Mouse (Mus musculus) gastrocnemius, adult 8-10 months (tissue): Measurements from ENCODE around the gene Btrc. TPM values are rescaled to one million over a fixed set of nuclear protein-coding genes. Genes with fewer than 3 reads are reported as not detected.
"Not testable (repeated sequence)": the region's sequence is repeated elsewhere in the genome, so short reads cannot be mapped to it uniquely, and the experiment has no call there.

Source experiments
- DNase-seq, 2 experiments: peaks; one replicate each; pipeline ENCODE4 v3.0.0; 2022; ENCODE audit warnings: low spot score in 2 of 2
- total RNA-seq, 4 experiments: library from RNA; stranded (reverse); gene quantifications; 2 replicates each; pipeline ENCODE4 v1.2.4; 2022

Btrc gene
- total RNA-seq, 4 experiments from 2014 or later = 23.5 to 26.9 (median 25.3) TPM

DNA sequence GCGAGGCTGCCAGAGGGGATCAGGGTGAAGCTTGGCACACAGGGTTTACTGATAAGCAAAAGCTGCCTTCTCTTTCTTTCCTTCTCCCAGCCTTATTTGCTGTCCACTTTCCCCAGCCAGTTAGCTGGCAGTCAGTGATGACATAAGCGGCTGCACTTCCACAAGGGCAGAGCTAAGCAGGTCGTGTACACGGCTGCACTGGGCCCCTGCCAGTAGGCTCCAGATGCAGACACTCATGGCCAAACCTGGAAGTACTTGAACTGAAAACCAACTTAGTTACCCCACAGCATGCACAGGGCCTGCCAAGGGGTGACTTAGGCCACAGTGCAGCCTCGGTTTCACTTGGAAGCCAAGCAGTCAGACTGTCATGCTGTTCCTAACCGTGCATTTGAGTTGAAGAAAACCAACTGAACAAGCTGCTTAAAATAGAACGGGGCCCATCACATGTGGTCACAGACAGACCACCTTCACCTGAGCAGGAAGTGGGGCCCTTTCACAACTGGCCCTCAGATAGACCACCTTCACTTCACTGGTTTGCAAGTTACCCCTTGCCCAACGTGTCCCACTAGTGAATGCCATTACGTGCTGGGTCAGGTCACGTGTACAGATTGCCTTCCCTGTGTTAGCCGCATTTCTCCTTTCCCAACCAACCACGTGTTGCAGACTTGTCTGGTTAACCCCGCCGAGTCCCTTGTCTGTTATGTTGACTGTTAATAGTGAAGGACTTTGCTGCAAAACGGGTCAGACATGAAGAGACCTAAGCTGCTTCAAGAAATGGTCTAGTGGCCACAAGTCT lies 166.9 kb downstream of the Btrc start:
- DNase-seq = no peak

DNA sequence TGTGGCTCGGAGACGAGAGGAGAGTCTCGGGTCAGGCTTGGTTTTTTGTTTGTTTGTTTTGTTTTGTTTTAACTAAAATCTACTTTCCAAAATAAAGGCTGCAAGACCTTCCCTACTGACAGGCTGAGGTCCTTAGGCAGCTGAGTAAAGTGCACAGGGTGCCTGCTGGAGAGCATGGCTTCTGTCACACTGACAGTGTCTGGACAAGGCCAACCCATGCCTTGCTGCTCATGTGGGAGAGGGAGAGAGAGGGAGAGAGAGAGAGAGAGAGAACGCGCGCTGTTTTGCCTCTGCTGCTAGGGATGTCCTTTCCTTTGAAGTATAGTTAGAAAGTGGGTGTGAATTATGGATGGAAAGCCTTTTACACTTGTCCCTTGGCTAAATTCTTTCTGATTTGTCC lies 168.0 kb downstream of the Btrc start:
- DNase-seq = no peak

DNA sequence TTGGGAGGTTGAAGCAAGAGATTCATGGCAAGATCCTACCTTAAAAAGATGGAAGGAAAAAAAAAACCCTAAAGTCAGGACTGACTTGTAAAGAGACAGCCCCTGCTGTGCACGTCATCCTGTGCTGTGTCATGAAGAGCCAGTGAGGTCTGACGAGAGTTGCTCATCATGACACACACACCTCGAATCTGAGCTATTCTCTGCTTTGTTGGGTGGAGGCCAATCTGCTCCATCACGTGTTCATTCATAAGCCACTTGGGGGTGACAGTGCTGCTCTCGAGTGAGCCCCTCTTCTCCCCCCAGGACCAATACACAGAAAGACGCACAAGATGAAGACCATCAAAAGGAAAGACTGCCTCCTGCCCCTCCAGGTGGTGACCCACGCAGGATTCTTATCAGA lies 170.1 kb downstream of the Btrc start:
- DNase-seq = no peak

DNA sequence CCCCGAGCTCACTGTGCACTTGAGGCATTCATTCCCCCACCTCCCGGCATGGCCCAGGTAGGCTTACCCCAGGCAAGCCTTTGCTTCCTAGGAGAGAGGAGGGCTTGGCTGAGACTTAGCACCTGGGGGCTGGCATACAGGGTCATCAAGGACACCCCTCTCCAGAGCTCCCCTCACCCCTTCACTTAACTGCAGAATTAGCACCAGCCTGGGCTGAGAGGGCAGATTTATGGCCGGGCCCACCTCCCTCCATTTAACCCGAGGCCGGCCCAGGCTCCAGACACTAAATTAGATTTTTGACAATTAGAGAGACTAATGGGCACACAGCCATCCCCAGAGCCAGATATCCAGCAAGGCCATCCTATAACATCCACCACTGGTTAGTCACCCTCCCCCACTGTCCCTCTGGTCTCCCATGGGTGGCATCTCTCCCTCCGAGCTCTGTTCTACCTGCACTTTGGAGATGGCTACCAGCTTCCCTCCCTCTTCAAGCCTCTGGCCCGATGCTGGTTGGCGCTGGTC lies 171.7 kb downstream of the Btrc start:
- DNase-seq = no peak

DNA sequence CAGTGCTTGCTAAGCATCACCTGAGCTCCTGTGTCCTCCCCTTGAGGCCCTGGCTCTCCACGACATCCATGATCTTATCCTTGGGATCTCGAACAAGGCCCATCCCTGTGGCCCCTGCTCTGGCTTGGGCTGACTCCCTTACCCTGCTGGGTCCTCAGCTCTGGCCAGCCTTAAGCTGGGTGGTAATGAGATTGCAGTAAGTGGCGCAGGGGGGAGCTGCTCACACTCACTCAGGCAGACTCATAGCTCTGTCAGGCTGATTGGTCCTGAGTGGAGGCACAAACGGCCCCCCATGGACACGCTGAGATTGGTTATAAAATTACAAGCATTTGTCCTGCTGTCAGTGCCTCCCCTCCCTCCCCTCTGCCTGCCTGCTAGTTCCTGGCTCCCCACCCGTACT lies 172.4 kb downstream of the Btrc start:
- DNase-seq = no peak

DNA sequence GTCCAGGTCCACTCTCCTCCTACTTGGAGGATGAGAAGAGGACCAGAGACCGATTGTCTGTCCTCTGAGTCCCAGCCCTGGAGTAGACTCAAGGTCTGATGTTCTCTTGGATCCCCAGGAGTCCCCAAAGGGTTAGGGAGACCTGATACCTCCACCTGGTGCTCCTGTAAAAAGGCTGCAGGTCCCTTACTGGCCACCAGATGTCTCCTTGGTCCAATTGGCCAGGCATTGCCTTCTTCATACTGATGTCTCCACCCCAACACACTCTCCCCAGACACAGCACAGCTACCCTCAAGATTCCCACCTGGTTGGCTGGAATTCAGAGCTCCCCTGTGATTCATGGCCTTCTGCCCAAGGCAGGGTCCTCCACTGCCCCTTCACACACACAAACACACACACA lies 174.0 kb downstream of the Btrc start:
- DNase-seq = no peak

DNA sequence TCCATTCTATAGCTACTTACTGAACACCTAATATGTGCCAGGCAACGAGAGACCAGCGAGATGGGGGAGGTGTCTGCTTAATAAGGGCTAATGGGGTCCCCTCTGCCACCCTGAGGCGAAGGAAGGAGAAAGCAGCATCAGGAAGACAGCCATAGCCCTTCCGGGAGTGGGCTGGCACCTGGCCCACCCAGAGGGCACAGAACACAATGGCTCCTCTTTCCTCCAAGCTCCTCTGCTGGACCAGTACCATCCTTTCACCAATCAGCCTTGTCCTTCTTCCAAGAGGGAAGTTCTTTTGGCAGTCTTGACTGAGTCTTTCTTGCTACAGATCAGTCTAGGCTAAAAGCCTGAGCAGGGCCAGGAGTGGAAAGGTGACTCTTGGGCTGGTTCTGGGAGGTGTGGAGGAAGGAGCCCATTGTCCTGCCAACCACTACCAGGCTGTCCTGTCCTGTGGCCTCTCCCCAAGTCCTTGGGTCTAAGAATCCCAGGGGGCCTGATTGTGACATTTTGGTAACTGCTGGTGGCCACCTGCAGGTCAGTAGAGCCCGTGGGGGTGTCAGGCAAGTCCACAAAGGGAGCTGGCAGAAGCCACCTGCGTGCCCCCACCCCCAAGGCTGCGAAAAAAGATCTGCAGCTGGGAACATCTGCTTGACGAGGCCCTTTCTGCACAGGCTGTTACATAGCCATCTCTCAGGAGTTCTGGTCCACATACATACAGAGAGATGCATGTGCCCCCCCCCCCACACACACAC lies 177.3 kb downstream of the Btrc start:
- no peak for DNase-seq

DNA sequence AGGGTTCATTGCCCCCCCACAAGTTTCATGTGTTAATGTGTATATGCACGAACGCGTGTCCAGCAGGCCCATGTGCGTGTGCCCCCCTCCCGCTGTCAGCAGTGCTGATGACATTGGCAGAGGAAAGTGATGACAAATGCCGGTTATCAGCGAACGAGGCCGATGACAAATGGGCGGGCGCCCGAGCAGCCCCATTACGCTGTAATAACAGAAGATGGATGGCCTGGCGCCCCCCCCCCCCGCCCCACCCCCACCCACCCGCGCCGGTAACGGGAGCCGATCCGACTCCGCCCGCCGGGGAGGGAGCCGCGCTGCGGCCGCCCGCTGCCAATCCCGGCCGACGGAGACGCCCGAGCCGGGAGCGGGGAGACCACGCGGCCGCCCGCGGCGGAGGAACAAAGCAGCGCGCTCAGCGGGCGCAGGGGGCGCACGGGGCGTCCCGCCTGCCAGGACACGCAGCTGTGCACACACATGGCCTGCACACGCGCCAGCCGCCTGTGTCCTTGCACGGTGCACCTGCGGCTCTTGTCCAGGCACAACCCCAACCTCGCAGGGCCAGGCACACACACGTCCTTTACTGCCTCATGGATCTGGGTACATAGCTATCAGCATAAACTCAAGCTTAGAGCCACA lies 178.0 kb downstream of the Btrc start:
- DNase-seq = peak in 1 of 2 experiments; percentile 50

DNA sequence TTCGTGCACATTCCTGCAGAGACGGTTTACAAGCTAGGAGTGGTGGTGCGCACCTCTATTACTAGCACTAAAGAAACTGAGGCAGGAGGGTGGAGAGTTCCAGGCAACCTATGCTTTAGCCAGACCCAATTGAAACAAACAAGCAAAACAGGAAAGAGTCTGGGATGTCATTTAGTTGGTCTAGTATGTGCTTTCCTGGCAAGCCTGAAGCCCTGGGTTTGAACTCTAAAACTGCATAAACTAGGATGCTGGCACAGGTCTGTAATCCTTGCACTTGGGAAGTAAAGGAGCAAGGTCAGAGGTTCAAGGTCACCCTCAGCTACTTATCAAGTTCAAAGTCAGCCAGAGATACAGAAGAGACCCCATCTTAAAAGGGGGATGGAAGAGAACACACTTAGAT lies 178.5 kb downstream of the Btrc start:
- no peak for DNase-seq

DNA sequence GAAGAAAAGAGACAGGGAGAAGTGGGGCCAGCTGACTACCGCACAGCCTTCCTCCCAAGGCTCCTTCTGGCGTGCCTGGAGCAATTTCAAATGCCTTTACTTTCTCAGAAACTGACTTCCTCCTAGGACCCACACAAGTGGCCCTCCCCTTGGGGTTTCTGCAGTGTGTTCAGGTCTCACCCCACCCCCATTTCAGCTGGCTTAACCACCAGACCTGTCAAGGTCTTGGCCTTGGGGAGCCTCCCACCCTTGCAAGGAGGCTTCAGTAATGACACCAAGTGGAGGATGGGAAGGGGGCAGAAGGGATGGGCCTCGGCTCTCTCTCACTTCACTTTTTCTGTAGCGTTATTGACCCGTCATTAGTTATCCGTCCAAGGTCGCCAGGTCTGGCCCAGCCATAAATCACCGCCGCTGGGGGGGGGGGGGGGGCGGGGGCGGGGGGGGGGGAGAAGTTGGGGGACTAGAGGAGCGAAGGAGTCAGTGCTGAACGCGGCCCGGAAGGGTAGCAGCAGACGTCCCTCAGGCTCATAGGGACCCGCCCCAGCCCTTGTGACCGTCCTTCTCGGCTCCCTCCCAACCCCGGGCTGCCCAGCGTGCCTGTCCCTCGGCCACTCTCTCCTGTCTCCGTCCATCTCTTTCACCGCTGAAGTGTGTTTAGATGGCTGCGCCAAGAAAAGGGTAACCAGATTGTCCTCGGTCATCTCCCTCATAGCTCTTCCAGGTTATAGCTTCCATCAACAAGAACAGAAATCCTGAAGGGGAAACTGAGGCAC lies 180.8 kb downstream of the Btrc start:
- peak in 1 of 2 experiments; percentile 22 for DNase-seq

DNA sequence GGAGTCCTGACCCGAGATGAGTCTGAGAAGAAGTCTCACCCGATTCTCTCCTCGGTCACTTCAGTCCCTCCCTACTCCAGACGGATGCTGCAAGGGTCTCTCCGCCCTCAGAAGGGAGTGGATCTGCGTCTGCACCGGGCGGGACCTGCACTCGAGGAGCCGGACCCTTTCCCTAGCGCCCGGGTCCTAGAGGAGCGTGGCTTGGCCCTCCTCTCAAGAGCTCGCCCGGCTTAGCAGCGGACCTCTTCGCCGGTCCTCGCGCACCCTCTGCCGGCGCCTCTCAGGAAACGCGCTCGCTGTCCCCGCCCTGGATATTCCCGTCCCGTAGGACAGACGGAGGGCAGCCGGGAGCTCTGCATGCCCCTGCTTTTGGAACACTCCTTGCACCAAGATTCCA lies 181.4 kb downstream of the Btrc start:
- peak; percentile 64 to 76 for DNase-seq

DNA sequence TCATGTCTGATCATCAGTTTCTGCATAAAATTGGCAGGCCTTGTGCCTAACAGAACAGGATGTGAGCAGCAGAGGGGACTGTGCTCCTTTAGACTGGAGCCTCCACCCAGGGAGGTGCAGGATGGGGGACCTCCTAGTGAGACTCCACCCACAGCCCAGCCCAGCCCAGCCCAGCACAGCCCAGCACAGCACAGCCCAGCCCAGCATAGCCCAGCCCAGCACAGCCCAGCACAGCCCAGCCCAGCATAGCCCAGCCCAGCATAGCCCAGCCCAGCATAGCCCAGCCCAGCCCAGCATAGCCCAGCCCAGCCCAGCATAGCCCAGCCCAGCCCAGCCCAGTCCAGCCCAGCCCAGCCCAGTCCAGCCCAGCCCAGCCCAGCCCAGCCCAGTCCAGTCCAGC lies 184.7 kb downstream of the Btrc start:
- DNase-seq = not testable (repeated sequence)

DNA sequence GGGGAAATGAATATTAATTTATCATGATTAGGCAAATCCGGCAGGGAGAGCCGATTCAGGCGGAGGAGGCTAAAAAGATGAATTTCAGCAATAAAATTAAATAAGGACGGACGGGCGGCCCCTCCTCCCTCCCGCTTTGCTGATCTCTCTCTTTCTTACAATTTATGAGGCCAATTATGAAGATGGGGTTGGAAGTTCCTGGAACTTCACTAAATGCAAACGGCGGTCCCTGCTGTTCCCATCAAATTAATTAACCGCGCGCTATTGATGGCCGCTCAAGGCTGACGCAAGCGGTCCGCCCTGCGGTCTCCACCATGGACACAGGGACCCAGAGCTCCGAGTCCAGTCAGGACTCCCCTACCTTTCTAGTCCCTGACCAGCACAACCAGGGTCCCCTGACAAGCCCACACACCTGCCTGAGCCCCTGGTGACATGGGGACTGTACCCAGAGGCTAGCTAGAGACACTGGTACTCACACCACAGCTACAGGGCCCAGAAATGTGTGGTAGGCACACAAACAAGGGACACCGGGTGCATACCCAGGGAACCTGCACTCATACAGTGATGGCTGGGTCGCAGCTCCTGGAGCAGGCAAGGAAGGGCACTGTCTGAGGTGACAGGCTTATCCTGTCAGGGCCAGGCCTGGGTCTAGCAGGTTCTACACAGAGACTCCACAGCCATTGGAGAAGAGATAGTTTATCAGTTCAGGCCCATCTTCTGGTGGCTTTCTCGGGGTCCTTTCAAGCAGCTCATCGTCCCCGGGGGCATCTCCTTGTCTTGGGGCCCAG lies 185.8 kb downstream of the Btrc start:
- no peak for DNase-seq

DNA sequence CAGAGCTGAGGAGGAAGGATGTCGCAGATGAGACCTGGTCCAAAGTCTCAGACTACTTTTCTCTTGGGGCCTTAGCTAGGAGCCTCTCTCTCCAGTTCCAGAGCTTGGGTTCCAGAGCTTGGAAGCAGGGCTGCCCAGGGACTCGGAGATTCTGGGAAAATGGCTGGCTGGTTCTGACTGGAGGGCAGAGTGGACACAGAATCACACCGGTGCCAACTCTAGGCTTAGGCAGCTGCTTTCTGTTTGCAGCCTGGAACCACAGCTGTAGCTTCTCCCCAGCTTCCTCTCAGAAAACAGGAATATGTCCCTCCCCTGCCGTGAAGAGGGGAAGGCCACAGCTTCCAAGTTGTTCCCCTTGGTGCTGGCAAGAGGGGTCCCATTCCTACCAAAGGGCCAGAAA lies 186.4 kb downstream of the Btrc start:
- DNase-seq = no peak

DNA sequence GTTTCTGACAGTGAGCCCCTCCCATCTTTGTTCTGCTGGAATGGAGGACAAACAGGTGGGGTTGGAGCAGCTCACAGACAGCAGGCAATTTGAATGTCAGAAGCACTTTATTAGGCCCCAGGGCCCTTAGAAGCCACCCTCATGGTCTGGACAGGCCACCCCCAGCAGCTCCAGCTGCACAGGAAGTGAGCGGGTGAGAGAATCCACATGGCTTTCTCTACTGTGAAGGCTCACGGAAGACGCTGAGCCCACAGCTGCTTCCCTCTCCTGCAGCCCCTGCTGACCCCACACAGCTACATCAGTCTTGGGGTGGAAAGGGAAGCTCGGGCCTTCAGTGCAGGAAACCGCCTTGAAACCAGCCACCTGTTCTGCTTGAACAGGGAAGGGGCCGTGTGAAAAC lies 188.7 kb downstream of the Btrc start:
- no peak for DNase-seq

DNA sequence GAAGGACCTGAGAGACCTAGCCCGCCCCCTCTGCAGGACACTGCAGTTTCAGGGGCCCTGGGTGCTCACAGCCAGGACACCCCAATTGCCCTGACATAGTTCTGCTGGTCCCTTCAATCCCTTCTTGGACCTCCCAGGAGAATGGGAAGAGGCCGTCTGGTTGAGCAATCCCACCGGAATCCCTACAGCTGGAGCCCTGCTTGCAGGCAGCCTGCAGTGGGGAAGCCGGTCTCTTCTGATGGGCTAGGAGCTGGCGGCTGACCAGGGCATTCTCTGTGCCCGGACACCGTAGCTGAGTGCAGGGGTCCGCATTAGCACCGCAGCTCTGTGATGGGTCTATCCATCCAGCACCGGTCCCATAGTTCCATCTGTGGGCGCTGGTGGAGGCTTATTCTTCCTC lies 190.6 kb downstream of the Btrc start:
- no peak for DNase-seq

DNA sequence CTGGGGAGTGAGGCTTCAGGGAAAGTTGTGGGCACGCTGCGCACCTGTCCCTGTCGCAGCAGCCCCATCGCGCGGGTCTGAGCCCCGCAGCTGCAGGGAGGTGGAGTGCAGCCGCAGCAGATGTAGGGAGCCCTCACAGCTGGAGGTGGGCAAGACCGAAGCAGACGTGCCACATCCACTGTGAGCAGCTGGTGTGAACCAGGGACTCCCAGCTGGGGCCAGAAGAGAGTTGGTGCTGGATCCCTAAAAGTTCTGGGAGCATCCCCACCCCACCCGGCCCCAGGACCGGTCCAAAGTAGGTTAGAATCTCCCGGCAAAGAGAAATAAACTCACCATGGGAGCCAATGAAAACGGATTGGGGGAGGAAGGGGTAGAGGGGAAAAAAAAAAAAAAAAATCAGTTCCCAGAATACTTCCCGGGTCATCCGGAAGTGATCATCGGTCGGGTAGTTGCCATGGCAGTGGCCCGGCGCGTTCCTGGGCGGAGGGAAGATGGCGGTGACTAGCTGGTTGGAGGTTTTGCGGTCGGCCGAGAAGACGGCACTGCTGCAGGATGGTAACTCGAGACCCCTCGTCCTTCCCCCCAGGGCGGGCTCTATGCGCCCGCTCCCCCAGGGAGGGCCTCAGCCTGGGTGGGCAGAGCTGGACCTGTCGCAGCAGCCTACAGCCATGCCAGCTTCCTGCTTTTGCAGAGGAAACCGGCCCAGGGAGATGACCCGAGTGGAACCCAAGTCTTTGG lies 196.8 kb downstream of the Btrc start, which contains the start of the genes Poll and Gm17018:
Poll (minus strand) TSS at position 379 of the 738 bp plus-strand sequence.
Gm17018 (plus strand) TSS at position 463 of the 738 bp plus-strand sequence.
- DNase-seq = peak; percentile 57 to 72

DNA sequence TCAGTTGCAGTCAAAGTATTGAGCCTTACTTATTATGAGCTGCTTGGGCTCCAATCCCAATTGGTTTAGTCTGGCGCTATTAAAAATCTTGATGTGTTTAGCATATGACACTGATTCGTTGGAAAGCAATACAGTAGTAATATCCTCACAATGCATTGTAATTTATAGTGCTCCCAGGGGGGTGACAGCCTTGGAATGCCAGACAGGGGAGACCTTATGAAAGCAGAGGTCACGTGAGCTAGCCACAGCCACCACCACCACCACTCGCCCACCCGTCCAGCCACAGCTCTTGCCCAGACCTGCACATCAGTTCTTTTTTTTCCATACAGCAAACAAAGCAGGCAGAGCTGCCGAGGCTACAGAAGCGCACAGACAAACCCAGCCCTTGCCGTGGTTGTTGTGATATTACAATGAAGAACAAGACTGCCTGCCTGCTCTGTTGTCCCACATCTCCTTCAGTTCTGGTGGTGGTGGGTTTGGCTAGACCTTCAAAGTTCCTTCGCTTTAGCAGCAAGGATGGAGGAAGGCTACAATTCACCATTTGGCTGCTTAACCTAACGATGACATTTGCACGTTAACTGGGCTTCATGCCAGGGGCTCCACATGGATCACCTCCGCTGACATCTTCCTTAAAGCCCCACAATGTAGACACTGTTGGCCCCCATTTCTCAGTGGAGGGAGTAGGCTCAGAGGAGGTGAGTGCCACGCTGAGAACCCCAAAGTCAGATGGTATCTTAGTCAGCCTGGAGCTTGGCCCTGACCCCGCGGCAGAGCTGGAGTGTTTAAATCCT lies 202.6 kb downstream of the Btrc start:
- no peak for DNase-seq

DNA sequence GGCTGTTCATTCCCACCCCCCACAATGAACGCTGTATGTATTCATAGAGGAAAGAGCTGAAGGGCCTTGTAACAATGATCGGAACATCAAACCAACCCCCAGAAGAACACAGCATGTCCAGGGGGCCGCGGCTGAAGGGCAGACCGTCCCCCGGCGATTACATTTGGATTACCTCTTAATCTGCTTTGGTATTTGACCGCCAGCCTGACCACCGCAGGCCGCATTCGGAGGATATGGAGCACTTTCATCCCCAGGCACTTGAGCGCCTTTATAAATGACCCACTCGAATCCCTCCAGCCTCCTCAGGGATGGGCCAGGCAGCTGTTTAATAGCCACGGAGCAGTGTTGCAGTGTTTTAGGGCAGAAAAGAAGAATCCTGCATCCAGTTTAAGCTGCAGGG lies 203.8 kb downstream of the Btrc start:
- DNase-seq = no peak
